Mouse (Mus musculus) lung, postnatal 0 days (tissue): ENCODE measurements around the gene Slc50a1.

Source experiments
- CTCF ChIP-seq: IDR thresholded peaks from 2 replicates; pipeline ENCODE4 v1.5.1; 2016; ENCODE audit warnings: antibody characterized with exemption, mild to moderate bottlenecking
- EP300 ChIP-seq: IDR thresholded peaks from 2 replicates; pipeline ENCODE4 v1.6.1; 2016; ENCODE audit warnings: antibody characterized with exemption, mild to moderate bottlenecking, control low read depth

- TF ChIP-seq CTCF = peak; percentile 42
- TF ChIP-seq EP300 = no peak
These were observed 30.1 kb upstream of the Slc50a1 start for GRCm38 (mm10) chr3:89300514-89300913.
